Mouse (Mus musculus) layer of hippocampus, postnatal 10 days (tissue): ENCODE measurements at regions not wholly inside any gene's neighbourhood (a gene's known extent, or its start where the extent isn't known, plus 50 kb on each side); places are given as distances from the start of the nearest gene placed in this dataset.

Experiments
- DNase-seq, 2 experiments: peaks; one replicate each; pipeline ENCODE4 v3.0.0; 2021; ENCODE audit warnings: low spot score in 2 of 2

DNA sequence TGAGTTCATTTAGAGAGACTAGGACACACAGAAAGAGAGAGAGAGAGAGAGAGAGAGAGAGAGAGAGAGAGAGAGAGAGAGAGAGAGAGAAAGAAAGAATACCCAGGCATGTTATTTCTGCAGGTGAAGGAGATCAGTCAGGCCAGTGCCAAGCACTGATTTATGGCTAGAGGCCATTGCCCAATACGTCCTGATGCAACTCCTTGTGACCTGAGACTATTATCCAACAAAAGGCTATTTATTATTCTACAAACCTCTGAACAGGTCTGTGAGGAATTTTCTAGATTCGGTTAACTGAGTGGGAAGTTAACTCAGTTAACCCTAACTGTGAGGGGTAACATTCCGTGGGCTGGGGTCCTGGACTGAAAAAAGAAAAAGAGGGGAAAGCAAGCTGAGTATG, 84.5 kb upstream of the Spin1 start:
- no peak for DNase-seq

DNA sequence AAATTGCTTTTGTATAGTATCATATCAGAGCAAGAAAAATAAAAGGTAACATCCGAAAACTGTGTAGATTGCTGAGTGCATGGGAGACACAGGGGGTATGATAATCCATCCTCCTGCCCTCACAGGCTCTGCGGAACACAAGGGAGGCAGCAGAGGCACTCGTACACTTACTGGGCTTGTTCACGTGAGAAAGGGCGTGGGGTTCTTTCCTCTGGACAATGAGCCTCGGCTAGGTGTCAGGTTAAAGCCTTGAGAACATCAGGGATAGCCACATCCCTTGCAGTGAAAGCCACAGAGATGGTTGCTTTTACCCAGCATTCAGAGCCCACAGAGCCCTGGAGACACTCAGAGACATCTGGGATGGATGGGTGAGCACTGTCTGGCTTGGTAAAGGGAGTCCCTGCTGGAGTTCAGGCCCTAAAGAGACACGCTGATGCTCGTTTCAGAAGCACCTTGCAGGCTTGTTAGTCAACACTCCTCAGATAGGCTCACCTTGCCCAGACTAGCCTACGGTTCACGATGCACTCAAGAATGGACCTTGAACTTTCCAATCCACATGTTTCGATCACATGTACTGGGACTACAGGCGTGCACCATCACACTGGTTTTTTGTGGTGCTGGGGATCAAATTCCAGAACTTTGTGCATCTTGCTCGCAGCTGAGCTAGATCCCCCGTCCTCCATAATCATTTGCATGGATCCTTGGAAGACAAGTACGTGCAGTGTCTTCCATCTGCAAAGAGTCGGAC, 83.5 kb upstream of the Spin1 start:
- DNase-seq, result no peak

DNA sequence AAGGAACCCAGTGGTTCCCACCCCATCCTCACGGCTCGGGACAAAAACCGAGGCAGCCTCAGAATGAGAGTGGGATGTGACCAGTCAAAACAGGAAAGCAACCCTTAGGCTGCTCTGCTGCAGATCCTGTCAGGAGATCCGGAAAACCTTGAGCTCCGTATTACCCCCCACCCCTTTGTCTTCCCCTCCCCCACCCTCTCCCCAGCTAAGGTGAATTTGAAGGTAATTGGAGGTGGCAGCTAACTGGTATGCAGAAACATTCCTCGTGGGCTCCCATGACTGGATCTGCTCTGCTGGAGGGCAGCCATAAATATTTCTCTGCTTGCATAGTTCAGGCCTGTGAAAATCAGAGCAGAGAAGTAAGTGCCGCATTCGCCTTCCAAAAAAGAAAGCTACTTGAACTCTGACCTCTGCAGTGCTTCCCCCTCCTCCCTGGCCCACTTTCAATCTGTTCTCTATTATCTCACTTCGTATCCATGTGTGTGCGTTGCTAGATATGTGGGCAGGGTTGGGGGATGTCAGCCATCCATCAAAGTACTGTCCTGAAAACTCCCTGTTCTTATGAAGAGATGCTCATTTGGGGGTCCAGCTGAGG, 82.9 kb upstream of the Spin1 start:
- DNase-seq, result no peak

GRCm38 (mm10) chr13:51018366-51018765, 82.3 kb upstream of the Spin1 start:
- no peak for DNase-seq

DNA sequence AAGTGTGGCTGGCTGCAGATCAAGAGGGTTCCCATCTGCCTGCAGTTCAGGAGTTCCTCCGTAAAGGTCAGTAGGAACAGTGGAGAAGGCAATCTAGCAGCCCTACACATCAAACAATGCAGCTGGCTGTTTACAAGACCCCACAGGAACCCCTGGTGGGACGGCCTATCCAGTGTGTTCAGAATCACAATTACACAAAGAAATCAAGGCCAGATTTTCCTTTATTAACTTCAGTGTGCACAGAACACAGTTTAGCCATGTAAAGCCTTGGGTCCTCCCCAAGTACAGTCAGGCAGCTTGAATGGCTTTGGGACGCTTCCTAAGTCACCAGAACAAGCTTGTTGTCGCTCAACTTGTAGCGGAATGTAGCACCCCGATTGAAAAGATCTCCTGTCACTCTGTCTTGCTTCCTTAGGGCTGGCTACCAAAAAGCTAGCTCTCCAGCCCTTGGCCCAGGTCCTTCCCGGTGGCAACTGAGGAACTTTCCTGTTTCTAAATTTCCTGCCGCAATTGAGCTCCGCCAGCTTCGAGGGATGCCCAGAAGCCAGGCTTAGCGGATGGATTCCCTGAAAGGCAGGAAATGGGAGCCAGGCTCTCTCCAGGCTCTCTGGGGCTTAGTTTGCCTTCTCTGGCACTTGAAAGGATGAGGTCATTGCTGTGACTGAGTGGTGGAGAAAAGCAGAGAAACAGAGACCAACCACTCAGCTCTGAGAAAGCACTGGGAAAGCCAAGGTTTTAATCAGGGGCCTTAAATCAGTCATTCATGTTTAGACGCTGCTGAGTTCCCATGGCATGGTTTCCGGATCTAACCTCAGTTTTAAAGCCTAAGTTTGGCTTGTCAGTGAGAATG, 78.1 kb upstream of the Spin1 start:
- DNase-seq, result peak in 1 of 2 experiments; percentile 41

DNA sequence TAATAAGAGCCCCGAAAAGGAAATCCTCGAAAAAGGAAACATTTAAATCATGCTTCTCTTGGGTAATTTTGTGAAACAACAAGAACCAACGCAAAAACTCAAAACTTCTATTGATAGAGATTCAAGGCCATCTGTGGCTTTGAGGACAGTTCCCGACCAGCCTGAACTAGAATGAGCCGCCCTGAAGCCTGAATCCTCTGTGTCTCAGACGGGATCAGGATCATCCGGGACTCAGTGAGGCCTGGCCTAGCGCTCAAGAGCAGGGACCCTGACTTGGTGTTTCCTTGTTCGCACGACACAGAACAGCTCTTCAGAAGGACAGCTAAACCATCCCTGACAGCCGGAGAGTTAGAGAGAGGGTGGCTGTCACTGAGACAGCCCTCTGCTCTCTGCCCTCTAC, 77.4 kb upstream of the Spin1 start:
- DNase-seq, result no peak

- DNase-seq, result no peak
These were observed 74.3 kb upstream of the Spin1 start for GRCm38 (mm10) chr13:51026311-51026918.

DNA sequence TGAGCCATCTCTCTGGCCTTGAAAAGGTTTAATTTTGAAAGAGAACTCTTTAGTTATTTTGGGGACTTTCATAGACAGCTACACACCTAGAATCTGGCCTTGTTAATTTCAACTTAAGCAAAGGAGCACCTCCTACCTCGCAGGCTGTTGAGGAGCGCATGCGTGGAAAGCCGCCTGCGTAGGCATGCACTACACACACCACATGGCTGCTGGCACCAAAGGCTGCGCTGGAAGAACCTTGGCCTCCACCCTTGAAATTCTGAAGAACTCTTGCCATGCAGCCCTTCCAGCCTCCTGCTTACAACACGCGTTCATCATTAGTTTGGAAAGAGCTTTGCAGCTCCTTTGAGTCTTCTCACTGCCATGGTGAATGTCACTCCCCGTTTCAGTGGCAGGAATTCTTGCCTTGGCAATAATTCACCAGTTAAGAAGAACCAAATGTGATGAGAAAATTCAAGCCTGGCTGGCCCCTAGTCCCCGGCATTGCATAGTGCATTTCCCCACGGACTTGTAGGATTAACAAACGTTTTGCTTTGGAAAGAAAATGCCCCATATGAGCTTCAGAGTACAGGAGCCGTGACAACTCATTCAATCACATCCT, 62.7 kb upstream of the Spin1 start:
- peak; percentile 21 to 44 for DNase-seq

DNA sequence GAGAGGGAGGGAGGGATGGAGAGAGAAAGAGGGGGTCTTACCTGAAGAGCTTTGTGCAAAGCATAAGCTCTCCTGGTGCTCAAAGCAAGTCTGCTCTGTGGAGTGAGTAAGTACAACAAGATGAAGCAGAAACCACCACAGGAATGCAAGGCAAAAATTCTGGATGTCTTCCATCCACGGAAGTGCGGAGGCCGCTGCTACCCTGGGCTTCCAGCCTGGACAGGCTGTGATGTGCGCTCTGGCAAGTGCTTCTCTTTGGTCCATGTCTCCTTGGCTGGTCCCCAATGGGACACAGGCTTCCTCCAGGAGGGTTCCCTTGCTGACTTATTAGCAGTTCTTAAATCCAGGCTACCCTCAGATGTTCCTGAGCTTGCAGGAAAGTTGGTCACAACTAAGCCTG, 61.7 kb upstream of the Spin1 start:
- DNase-seq, result no peak

DNA sequence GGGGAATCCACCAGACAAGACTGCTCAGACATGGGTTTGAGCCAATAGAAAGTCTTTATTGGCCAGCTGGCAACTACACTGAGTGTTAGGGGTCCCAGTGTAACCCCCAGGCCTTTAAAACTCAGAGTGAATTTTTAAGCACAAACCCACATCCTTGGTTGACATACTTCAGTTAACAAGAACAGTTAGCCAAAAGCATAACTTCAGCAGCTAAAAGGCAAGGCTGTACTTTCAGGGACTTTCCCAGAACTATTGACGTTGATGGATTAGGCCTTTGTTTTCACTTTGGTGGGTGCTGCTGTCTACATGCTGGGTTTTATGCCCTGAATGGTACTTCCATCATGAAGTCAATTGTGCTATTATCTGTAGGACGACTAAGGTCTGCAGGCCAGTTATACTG, 59.6 kb upstream of the Spin1 start:
- no peak for DNase-seq

DNA sequence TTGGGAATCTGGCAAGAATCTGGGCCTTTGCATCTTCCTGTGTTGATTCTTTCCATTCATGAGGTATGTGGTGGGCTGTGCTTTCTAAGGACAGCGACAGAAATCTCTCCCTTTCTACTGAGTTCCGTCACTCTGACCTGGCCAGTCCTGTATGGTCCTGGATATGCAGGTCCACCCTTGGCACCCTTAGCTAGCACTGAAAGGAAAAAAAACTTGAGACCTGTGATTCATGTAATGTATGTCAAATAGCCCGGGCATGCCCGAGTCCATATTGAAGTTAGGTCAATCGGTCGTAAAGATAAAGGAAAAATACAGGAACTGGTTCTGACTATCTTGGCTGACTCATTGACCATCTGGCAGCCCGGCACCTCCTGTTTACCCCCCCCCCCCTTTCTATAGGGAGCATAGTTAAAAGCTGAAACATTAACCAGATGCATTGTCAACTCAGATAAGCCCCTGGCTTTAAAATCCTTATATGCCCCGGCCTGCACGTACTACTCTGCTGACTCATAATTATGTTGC, 57.7 kb upstream of the Spin1 start:
- no peak for DNase-seq
